Mouse (Mus musculus): ENCODE data around the gene Zfp605. TPM values are rescaled to one million over a fixed set of nuclear protein-coding genes. Genes with fewer than 3 reads are reported as not detected.

Zfp605 gene
- total RNA-seq, 2 experiments from 2014 or later: 2.9 to 3.2 TPM

Other genes with a start within 250 kb of the Zfp605 start
- gene Gm15446, start 186.7 kb upstream of the Zfp605 start, total RNA-seq (2021): 1 to 10 TPM; 3.2 to 4.8 TPM
- 1 to 10 TPM; 6.0 to 7.3 TPM for gene Zfp932, start 113.6 kb upstream of the Zfp605 start, total RNA-seq (2021)
- gene Gm17655, start 37.6 kb upstream of the Zfp605 start, total RNA-seq (2021): 1 to 10 TPM; 2.5 to 2.8 TPM
- under 1 TPM; 0.12 to 0.24 TPM for gene Gm35315, start 15.7 kb upstream of the Zfp605 start, total RNA-seq (2021)
- gene Plcxd1, start 10.1 kb upstream of the Zfp605 start, total RNA-seq (2021): not detected
- gene Gtpbp6, start 1.9 kb upstream of the Zfp605 start, total RNA-seq (2021): 10 to 100 TPM; 11.1 to 14.3 TPM
- 10 to 100 TPM; 13.1 TPM for gene Chfr, start 25.8 kb downstream of the Zfp605 start, total RNA-seq (2021)
- 10 to 100 TPM; 32.2 to 34.4 TPM for gene Golga3, start 66.6 kb downstream of the Zfp605 start, total RNA-seq (2021)
- 10 to 100 TPM; 20.9 to 21.2 TPM for gene Ankle2, start 120.9 kb downstream of the Zfp605 start, total RNA-seq (2021)
- gene Pgam5, start 159.8 kb downstream of the Zfp605 start, total RNA-seq (2021): 10 to 100 TPM; 20.5 to 23.7 TPM
- 10 to 100 TPM; 28.5 to 37.3 TPM for gene Pxmp2, start 176.1 kb downstream of the Zfp605 start, total RNA-seq (2021)
- gene Pole, start 176.2 kb downstream of the Zfp605 start, total RNA-seq (2021): 1 to 10 TPM; 2.5 TPM
- not detected for gene P2rx2, start 233.1 kb downstream of the Zfp605 start, total RNA-seq (2021)
- gene Lrcol1, start 234.6 kb downstream of the Zfp605 start, total RNA-seq (2021): not detected